Mouse (Mus musculus) granulocyte monocyte progenitor cell, adult 5-6 weeks (primary cell): ENCODE measurements around the gene Ptchd3. TPM values are rescaled to one million over a fixed set of nuclear protein-coding genes. Genes with fewer than 3 reads are reported as not detected.

Experiments used
- ATAC-seq: replicated peaks from 2 replicates; pipeline ENCODE4 v1.8.0; 2016; ENCODE audit warnings: mild to moderate bottlenecking, moderate TSS enrichment, inconsistent platforms; ENCODE audit not compliant: poor library complexity, severe bottlenecking
- total RNA-seq, 2 experiments: library from RNA; stranded (forward) in 1 of 2; stranded (reverse) in 1 of 2; fragments of 200-712, 200-1000 nt in 1 of 2; fragments of >200 nt in 1 of 2; fragmentation: Nextera tagmentation in 1 of 2; gene quantifications; 2 replicates each; pipeline ENCODE4 v1.2.3; 2014 to 2017

Ptchd3 gene
- total RNA-seq (2014; fragmentation: Nextera tagmentation) = not detected in 2 replicates
- not detected in 2 replicates for total RNA-seq (2017)

DNA sequence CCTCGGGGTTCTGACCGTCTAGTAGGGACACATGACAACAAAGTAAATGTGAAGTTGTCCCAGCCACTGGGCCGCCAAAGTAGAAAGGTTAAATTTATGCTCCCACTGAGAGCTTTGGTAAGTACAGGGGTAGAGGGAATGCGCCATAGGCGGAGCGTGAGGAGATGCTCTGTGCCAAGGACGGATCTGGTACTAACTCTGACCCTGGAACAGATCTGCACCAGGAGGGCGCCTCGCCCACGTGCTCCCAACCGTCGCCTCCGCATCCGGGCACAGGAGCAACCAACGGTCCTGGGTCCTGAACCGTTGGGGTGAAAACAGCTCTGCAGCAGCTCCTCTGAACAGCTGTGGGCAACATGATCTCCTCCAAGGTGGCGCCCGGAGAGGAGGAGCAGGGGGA lies at the start of gene Ptchd3:
TSS of gene Ptchd3 (plus strand) at position 301 of the 400 bp plus-strand sequence.
- no peak for ATAC-seq

DNA sequence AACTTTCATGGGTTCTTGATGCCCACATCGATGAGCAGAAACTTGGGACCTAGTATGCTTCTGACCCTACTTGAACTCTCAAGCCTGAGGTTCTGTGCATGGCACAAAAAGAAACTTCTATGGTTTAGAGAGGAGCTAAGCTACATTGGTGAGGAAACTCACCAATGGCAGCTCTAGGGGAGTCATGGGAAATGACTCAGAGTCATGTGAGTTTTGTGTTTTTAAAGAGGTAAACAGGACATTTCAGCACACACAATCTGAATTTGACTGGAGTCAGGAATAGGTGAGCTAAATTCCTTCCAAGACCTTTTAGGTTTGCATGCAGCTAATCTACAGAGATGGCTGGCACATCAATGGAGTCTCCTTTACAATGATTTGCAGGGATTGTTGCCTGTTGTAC lies 48.2 kb upstream of the Ptchd3 start:
- ATAC-seq = no peak

DNA sequence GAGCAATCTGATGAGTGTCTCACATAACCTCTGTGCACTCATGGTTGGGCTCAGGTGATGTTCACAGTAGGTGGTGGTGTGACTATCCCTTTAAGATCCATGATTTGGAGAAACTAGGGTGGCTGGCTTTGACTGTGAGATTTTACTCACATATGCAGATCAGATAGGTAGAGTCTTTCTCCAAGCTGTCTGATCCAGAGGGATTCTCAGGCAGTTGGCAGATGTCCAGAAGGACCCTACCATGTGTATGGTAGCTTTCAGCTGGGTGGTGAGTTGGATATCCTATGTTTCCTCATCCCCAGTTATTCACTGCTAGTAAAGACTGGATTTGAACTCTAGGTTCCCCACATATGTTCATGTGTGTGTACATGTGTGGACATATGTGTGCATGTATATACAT lies 42.6 kb upstream of the Ptchd3 start:
- no peak for ATAC-seq

DNA sequence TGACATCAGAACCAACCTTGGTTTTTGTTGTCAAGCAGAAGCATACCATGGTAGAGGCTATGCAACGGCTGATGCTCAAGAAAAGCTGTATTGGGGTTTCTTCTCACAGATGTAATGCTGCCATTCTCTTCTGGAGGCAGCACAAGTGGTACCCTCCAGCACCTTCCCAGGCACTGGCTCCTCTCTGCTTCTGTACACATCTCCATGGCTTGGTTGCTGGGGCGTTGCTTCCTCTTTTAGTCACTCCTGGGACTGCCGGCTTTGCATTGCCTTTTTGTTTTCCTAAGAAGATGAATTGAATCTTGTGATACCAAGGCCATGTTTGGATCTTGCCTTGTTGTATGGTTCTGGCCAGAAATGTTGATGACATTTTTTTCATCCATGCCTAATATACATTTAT lies 40.5 kb upstream of the Ptchd3 start:
- ATAC-seq = peak; percentile 60; the same call in 1 of the 2 replicates

DNA sequence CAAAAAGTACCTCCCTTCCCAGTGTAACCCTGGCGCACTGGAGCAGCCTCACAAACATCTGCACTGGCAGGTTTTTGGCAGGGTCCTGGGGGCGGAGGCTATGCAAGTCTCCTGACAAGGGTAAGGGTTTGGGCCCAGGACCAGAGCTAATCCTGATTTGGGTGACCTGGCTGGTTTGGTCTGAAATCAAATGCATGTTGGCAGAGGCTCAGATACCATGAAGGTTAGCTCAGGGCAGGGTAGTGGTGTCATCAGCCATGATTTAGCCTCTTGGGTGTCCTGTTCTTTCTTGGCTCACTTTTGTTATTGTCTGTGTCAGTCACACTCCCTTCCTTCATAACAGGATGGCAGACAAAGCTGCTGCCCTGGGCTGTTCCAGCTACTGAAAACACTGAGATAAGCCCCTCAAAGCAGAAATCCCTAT lies 39.4 kb upstream of the Ptchd3 start:
- ATAC-seq = no peak

DNA sequence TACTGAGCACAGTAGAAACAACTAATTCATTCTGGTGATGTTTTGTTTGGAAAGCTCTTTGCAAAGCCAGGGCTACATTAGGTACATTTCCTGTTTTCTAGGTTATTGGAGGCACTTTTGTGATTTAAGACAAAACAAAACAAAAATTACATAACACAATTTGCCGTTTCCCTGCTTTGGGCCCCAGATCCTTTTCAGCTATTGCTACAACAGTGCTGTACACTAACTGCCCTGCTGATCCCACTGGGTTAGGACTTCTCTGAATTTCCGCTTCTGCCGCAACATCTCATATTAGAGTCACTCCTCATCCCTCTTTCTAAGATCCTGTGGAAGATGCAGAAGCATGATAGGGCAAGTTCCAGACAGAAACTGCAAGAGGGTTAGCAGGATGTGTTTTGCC lies 38.6 kb upstream of the Ptchd3 start:
- no peak for ATAC-seq

DNA sequence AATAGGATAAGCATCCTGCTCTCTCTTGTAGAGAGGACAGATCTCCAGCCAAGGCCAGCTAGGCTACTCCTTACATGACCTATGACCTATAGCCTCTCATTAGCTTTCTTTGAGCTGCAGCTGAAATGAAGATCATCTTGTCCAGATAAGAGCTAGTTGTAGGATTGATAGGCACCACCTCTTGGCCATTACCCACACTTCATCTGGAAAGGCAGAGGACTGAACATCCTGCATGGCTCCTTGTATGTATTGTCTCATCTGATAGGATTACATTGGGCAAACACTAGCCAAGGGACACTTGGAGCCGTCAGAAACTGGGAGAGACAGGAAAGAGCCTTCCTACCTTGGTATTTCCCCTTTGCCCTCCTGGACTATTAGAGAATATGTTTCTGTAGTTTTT lies 38.1 kb upstream of the Ptchd3 start:
- ATAC-seq = no peak

DNA sequence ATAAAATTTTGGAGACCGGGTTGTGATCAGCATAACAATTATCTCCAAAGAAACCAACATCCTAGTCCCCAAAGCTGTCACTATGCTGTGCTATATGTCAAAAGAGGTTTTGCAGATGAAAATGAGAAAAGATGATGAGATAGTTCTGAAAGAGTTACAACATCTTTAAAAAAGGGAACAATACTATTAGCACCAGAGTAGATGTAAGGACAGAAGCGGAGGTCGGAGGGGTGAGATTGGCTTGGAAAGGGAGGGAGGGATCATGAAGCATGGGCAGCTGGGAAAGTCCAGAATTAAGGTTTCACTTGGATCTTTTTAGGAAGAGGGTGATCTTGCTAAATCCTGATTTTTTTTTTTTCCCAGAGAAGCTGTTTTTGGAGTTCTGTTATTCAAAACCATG lies 36.5 kb upstream of the Ptchd3 start:
- ATAC-seq = peak; percentile 53

DNA sequence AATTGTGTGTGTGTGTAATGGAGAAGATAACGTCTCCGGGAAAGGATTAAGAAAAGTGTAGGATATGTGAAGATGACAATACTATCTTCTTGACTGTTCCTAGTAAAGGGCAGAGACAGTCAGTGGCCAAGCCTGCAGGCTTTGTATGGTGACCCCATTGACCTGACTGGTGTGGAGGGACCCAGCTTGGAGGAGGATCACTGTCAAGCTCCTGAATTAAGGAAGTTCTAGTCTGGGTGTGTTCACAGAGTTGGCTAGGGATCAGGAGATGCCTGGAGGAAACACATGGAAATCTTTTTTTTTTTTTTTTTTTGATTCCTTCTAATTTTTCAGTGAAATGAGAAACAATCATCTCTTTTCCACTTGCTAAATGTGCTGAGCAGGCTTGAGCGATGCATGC lies 35.9 kb upstream of the Ptchd3 start:
- ATAC-seq = no peak

DNA sequence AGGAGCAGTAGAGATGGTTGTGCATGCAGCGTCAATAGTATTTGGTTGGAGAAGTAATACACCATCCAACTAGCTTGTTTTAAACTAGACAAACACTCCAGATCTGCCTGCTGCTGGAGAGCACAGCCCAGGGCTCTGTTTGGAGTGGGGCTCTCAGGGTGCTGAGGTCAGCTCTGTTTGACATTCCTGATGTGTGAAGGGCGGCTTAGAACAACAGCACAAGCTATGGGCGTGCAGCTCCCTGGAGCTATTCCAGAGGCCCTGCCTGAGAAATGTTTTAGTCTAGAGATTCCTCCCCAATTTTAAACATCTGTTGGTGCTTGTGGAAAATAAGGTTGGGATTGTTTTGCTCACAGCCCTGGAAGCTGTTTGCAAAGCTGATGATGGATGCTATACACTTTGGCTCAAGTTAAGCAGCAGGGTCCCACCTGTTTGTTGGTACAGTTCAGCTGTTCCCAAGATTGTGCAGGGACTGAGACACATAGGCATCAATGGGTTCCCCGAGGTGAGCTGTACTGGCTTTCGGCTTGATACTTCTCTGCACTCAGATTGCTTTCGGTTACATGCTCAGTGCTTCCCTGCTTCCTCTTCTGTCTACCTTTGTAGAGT lies 35.4 kb upstream of the Ptchd3 start:
- no peak for ATAC-seq

DNA sequence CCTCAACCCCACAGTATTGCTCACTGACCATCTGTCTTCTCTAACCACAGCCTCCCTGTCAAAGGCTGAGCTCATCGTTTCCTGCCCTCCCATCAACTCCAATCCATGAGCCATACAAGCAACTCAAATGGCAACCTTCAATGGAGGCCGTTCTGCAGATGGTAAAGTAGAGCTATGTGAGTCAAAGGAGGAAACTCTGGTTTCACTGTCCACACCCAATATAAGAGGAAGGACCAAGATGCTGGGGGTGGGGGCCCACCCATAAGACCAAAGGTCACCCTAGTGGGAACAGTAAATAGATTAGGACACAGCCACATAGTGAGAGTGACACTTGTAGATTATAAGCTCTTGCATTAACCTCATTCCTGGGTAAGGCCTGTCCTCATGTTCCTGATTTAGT lies 34.1 kb upstream of the Ptchd3 start:
- ATAC-seq = 0 out of 2 replicates have a peak, but pooled peaks have one; percentile 18

DNA sequence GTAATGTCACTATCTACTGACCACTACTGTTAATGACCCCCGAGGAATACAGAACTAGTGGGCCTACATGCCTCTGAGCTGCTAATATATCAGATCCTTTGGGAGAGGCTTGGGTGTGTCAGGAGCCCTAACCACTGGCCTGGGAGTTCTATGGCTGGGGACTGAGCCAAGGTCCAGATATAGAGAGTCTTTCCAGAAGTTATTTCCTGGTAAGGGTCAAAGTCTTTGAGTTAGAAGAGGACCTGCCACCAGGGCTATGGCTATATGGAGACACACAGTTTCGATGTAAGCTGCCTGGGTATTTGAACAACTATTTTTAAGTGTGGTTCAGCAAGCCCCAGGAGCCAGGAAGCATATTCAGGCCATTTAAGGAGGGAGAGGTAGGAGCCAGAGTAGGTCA lies 31.5 kb upstream of the Ptchd3 start:
- no peak for ATAC-seq

DNA sequence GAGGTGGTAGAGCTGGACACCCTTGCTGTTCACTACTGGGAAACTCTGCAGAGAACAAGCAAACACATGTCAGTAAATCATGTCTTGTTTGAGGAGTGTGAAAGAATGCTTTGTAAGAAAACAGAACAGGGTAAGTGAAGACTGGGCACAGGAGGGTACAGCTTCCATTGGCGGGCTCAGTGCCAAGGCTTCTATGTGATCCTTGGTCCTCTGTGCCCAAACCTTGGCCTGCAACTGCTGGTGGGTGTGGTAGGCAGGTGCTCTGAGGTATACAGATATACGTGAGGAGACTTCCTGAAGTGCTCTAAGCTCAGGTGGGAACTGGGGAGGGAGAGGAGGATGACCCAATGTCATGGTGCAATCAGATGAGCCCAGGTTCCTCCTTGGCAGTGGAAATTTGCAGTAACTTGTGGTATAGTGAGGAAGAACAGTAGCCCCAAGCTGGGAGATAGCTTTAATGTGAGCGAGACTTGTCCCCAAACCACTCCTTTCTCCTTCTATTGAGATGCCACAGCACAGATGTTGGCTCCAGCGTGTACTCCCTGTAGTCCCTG lies 30.2 kb upstream of the Ptchd3 start:
- no peak for ATAC-seq

DNA sequence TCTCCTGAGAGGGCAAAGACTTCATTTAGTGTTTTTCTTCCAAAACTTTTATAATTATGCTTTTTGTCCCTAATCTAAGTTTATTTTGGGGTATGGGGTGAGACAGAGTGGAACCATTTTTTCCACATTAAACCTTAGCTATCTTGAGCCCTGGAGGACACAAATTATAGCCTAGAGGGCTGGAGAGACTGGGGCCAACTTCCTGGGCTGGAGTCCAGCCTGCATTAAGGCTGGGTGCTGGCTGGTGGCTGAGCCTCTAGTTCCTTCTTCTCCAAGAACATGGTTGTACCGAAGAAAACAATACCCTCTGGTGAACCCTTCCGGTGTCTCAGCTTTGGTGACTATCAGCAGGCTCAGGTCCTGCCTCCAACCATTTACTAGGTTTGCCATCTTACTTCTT lies 27.3 kb upstream of the Ptchd3 start:
- ATAC-seq = no peak

DNA sequence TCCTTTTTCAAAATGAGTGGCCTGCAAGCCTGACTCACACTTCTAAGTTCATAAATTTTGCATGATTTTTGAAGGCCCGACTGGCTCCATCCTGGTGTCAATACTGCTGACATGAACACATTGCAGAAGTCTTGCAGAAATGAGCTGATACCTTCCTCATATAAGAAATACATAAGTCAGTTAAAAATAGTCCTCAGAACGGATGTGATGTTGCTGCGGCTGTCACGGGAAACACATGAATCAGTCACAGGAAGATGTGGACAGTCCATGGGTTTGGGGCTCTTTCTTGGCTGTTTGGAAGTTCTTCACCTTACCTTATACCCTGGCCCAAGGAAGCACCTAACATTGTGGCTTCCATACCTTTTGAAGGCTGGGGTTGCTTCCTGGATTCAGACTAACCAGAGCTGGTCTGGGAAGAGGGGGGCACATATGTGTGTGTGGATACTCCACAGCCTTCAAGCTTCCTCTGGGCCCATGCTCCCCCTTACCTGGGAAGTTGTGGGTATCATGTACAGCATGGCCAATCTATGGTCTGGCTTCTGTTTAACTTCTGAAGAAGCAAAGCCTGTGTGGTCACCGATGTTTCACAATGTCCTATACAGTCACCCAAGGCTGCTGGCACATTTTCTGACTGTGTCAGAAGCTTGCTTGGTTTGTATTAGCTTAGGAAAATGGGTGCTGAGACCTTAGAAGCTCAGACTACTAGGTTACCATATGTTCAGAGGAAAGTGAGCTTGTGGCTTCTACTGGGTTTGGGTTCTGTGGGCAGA lies 25.6 kb upstream of the Ptchd3 start:
- ATAC-seq = peak; percentile 71

DNA sequence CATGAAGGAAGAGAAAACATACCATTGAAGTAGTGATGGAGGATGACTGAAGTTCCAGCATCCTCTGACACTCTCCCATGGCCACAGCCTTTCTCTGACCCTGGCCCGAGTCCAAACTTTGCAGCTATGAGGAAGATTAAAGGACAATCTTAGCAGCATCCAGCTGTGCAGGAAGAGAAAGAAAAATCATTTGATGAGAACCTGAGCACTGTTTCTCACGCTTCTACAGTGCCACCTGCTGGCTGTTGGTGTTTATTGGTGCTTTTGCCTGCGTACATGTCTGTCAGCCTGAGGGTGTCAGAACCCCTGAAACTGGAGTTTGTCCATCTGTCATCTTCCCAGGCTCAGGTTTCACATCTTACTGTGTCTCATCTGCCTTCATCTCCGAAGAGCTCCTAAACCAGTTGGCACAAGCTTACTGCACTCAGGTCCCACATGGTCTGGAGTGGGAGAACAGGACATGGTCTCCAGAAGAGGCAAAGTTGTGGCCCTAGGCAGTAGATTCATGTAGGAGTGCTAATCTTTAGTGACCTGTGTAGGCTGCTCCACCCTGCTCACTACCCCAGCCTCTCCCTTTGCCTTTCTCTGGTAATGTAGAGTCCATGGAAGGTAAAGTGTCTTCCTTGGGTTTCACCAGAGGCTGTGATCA lies 21.7 kb upstream of the Ptchd3 start:
- peak; percentile 68 for ATAC-seq

DNA sequence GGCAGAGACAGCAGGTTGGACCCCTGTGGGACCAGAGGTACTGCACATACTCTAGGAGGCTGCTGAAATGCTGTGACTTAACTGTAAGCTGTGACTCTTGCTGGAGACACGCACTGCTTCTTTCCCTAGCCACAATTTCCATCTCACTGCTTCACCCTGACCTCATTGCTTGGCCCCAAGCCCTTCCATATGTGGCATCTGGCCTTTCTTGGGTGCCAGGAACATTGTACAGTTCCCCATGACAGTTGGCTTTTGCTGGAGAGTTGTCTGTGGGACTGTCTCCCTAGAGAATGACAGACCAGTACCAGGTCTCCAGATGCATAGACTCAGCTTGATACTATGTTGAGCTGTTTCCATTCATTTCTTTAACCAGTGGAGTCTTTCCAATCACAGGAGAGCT lies 21.2 kb upstream of the Ptchd3 start:
- no peak for ATAC-seq

DNA sequence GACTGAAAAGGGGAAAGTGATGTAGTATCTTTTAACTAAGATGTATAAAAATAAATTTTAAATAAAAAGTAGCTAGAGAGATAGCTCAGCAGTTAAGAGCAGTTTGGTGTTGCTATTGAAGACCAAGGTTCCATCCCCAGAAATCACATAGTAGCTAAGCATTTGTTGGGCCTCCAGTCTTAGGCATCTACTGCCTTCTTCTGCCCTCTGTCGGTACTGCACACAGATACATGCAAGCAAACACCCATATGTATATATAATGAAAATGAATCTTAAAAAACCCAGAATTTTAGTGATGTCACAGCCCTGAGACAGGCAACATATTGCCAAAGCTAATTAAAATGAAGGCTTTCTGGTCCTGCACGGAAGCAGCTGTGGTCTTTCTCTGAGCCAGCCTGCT lies 15.9 kb downstream of the Ptchd3 start:
- ATAC-seq = peak; percentile 33; the same call in 1 of the 2 replicates

DNA sequence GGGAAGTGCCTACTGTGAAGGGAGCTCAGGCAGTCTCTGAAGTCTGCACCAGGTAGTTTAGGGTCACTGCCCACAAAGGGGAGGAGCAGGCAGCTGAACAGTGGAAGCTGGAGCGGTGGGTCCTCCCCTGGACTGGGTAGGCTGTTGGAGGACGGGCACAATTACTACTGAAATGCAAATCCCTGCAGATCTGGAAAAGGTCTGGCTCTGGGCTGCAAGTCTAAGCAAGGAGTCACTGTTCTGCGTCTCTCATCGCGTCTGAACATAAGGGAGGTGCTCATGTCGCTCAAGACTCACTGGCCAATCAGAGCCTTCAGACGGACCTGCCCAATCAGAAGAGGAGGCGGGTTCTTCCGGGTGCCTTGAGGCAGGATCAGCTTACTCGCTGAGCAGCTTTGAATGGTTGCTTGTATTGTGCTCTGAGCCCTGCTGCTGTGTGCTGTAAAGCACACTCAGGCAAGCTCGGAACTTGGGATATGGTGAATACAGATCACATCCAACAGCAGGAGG lies 17.8 kb downstream of the Ptchd3 start:
- ATAC-seq = peak; percentile 98
